Mouse (Mus musculus): ENCODE measurements around the gene Rabgap1l. TPM values are rescaled to one million over a fixed set of nuclear protein-coding genes. Genes with fewer than 3 reads are reported as not detected.

Rabgap1l gene
- polyA plus RNA-seq, 1 experiment = 29.9 TPM

- peak overlapping the region; percentile 92 for H3K27ac ChIP-seq (ENCODE audit: insufficient read depth, low read depth, low read length)
These were observed 559.1 kb downstream of the Rabgap1l start for GRCm38 (mm10) chr1:160233921-160234320.

GRCm38 (mm10) chr1:160232113-160232512, 560.9 kb downstream of the Rabgap1l start:
- Histone ChIP-seq H3K4me1 (ENCODE audit: control insufficient read depth, insufficient read depth, low read length) (peaks cover 14% of the 10 kb centered on the region), H3K27ac (ENCODE audit: insufficient read depth, low read depth, low read length) (no peak overlapping the region), H3K4me3 (ENCODE audit: insufficient read depth, low read length) (no peak overlapping the region)
- TF ChIP-seq POLR2A (IDR thresholded peaks at IDR 0.05; ENCODE audit: borderline replicate concordance, low read depth, low read length) (no peak), CTCF (IDR thresholded peaks at IDR 0.05; ENCODE audit: low read depth, low read length) (no peak)

More at GRCm38 (mm10) chr1:160233921-160234320, 559.1 kb downstream of the Rabgap1l start:
- TF ChIP-seq CTCF (IDR thresholded peaks at IDR 0.05; ENCODE audit: low read depth, low read length) (no peak), POLR2A (IDR thresholded peaks at IDR 0.05; ENCODE audit: borderline replicate concordance, low read depth, low read length) (no peak)
- no peak overlapping the region for H3K4me3 ChIP-seq (ENCODE audit: insufficient read depth, low read length)
- peaks cover 14% of the 10 kb centered on the region for H3K4me1 ChIP-seq (ENCODE audit: control insufficient read depth, insufficient read depth, low read length)

GRCm38 (mm10) chr1:160231013-160231412, 562.0 kb downstream of the Rabgap1l start:
- Histone ChIP-seq H3K4me3 (ENCODE audit: insufficient read depth, low read length) (no peak overlapping the region), H3K4me1 (ENCODE audit: control insufficient read depth, insufficient read depth, low read length) (peaks cover 14% of the 10 kb centered on the region), H3K27ac (ENCODE audit: insufficient read depth, low read depth, low read length) (no peak overlapping the region)
- no peak for TF ChIP-seq CTCF (IDR thresholded peaks at IDR 0.05; ENCODE audit: low read depth, low read length)
- TF ChIP-seq POLR2A (IDR thresholded peaks at IDR 0.05; ENCODE audit: borderline replicate concordance, low read depth, low read length) = no peak

- Histone ChIP-seq H3K4me3 (ENCODE audit: insufficient read depth, low read length) (no peak overlapping the region), H3K4me1 (ENCODE audit: control insufficient read depth, insufficient read depth, low read length) (peaks cover 4% of the 10 kb centered on the region), H3K27ac (ENCODE audit: insufficient read depth, low read depth, low read length) (no peak overlapping the region)
- TF ChIP-seq POLR2A (IDR thresholded peaks at IDR 0.05; ENCODE audit: borderline replicate concordance, low read depth, low read length) (no peak), CTCF (IDR thresholded peaks at IDR 0.05; ENCODE audit: low read depth, low read length) (no peak)
These were observed 565.2 kb downstream of the Rabgap1l start for GRCm38 (mm10) chr1:160227850-160228249.

GRCm38 (mm10) chr1:160227196-160227595, 565.8 kb downstream of the Rabgap1l start:
- Histone ChIP-seq H3K27ac (ENCODE audit: insufficient read depth, low read depth, low read length) (no peak overlapping the region), H3K4me1 (ENCODE audit: control insufficient read depth, insufficient read depth, low read length) (no peaks in the 10 kb centered on the region), H3K4me3 (ENCODE audit: insufficient read depth, low read length) (no peak overlapping the region)
- no peak for TF ChIP-seq CTCF (IDR thresholded peaks at IDR 0.05; ENCODE audit: low read depth, low read length)
- no peak for TF ChIP-seq POLR2A (IDR thresholded peaks at IDR 0.05; ENCODE audit: borderline replicate concordance, low read depth, low read length)

- no peak overlapping the region for H3K4me3 ChIP-seq (ENCODE audit: insufficient read depth, low read length)
- H3K4me1 ChIP-seq (ENCODE audit: control insufficient read depth, insufficient read depth, low read length) = no peaks in the 10 kb centered on the region
- TF ChIP-seq POLR2A (IDR thresholded peaks at IDR 0.05; ENCODE audit: borderline replicate concordance, low read depth, low read length) (no peak), CTCF (IDR thresholded peaks at IDR 0.05; ENCODE audit: low read depth, low read length) (no peak)
- no peak overlapping the region for H3K27ac ChIP-seq (ENCODE audit: insufficient read depth, low read depth, low read length)
These were observed 568.9 kb downstream of the Rabgap1l start for GRCm38 (mm10) chr1:160224093-160224492.

GRCm38 (mm10) chr1:160217898-160218297, 575.1 kb downstream of the Rabgap1l start:
- Histone ChIP-seq H3K4me3 (ENCODE audit: insufficient read depth, low read length) (no peak overlapping the region), H3K27ac (ENCODE audit: insufficient read depth, low read depth, low read length) (no peak overlapping the region)
- TF ChIP-seq CTCF (IDR thresholded peaks at IDR 0.05; ENCODE audit: low read depth, low read length) = no peak
- no peak for TF ChIP-seq POLR2A (IDR thresholded peaks at IDR 0.05; ENCODE audit: borderline replicate concordance, low read depth, low read length)

GRCm38 (mm10) chr1:160214171-160214570, 578.8 kb downstream of the Rabgap1l start:
- Histone ChIP-seq H3K4me3 (ENCODE audit: insufficient read depth, low read length) (no peak overlapping the region), H3K27ac (ENCODE audit: insufficient read depth, low read depth, low read length) (no peak overlapping the region), H3K4me1 (ENCODE audit: control insufficient read depth, insufficient read depth, low read length) (peaks cover 9% of the 10 kb centered on the region; the same call in 1 of the 2 replicates)
- TF ChIP-seq CTCF (IDR thresholded peaks at IDR 0.05; ENCODE audit: low read depth, low read length) (no peak), POLR2A (IDR thresholded peaks at IDR 0.05; ENCODE audit: borderline replicate concordance, low read depth, low read length) (no peak)

More at GRCm38 (mm10) chr1:160217898-160218297, 575.1 kb downstream of the Rabgap1l start:
- H3K4me1 ChIP-seq (ENCODE audit: control insufficient read depth, insufficient read depth, low read length) = peaks cover 3% of the 10 kb centered on the region; the same call in 1 of the 2 replicates

- Histone ChIP-seq H3K4me1 (ENCODE audit: control insufficient read depth, insufficient read depth, low read length) (peaks cover 11% of the 10 kb centered on the region), H3K4me3 (ENCODE audit: insufficient read depth, low read length) (peak within 1 kb of the TSS; percentile 94), H3K27ac (ENCODE audit: insufficient read depth, low read depth, low read length) (peak within 1 kb of the TSS; percentile 97)
- peak; percentile 98 for TF ChIP-seq CTCF (IDR thresholded peaks at IDR 0.05; ENCODE audit: low read depth, low read length)
- peak; percentile 31; the same call in 1 of the 2 replicates for TF ChIP-seq POLR2A (IDR thresholded peaks at IDR 0.05; ENCODE audit: borderline replicate concordance, low read depth, low read length)
These were observed 580.0 kb downstream of the Rabgap1l start, which contains the start of gene Cacybp for GRCm38 (mm10) chr1:160212703-160213669. TSS of gene Cacybp (minus strand) at chr1:160212875.
